Mouse (Mus musculus) midbrain, embryonic 10.5 days (tissue): ENCODE results near the gene Rps26. TPM values are rescaled to one million over a fixed set of nuclear protein-coding genes. Genes with fewer than 3 reads are reported as not detected.

Source experiments
- DNase-seq: peaks from one replicate; pipeline ENCODE4 v3.0.0-alpha.2; 2017; ENCODE audit warnings: low spot score
- H3K27ac ChIP-seq: fragments of 300-500 bp; sonication (generic); replicated peaks from 2 replicates; pipeline ENCODE4 v1.5.1; 2016; ENCODE audit warnings: mild to moderate bottlenecking
- H3K27me3 ChIP-seq: fragments of 300-500 bp; sonication (generic); 2 replicates; pipeline ENCODE4 v1.6.1; 2016; ENCODE audit warnings: low read depth, mild to moderate bottlenecking; ENCODE audit not compliant: poor library complexity, severe bottlenecking
- H3K36me3 ChIP-seq: fragments of 300-500 bp; sonication (generic); 2 replicates; pipeline ENCODE4 v1.6.1; 2016; ENCODE audit warnings: mild to moderate bottlenecking, moderate library complexity
- H3K4me1 ChIP-seq: fragments of 300-500 bp; sonication (generic); 2 replicates; pipeline ENCODE4 v1.6.1; 2016
- H3K4me3 ChIP-seq: fragments of 300-500 bp; sonication (generic); 2 replicates; pipeline ENCODE4 v1.5.1; 2016; ENCODE audit warnings: mild to moderate bottlenecking, moderate library complexity
- H3K9me3 ChIP-seq: fragments of 300-500 bp; sonication (generic); replicated peaks from 2 replicates; pipeline ENCODE4 v1.6.1; 2016; ENCODE audit warnings: mild to moderate bottlenecking
- WGBS: fragments of 180-500 bp; shearing (Covaris S2); methylation state at CpG from one replicate; pipeline ENCODE4 v1.1.7; 2016; 5-methylcytosine and 5-hydroxymethylcytosine counted together
- polyA plus RNA-seq: library from polyadenylated mRNA; unstranded; fragments of >200 nt; fragmentation: Nextera tagmentation; extraction: Ambion mirVana; gene quantifications from 2 replicates; pipeline ENCODE4 v1.2.1, GENCODE M21; 2016

Gene Rps26
- polyA plus RNA-seq, 1 experiment from 2014 or later = 529 TPM

- peaks cover 6% of the 10 kb centered on the region for H3K4me1 ChIP-seq
- H3K27ac ChIP-seq = no peak overlapping the region
- H3K9me3 ChIP-seq = no peaks in the 10 kb centered on the region
- H3K36me3 ChIP-seq = no peaks in the 10 kb centered on the region
- no peak overlapping the region for H3K4me3 ChIP-seq
- H3K27me3 ChIP-seq = 0 out of 2 replicates have a peak, but pooled peaks cover 3% of the 10 kb centered on the region
- WGBS = 62% methylated on average over 9 of the region's 9 CpGs
- DNase-seq = no peak
Measured at GRCm38 (mm10) chr10:128657844-128658243, 31.3 kb upstream of the Rps26 start.

- Histone ChIP-seq H3K9me3 (no peaks in the 10 kb centered on the region), H3K4me3 (no peak overlapping the region), H3K36me3 (no peaks in the 10 kb centered on the region), H3K27ac (no peak overlapping the region), H3K27me3 (0 out of 2 replicates have a peak, but pooled peaks cover 3% of the 10 kb centered on the region), H3K4me1 (peaks cover 6% of the 10 kb centered on the region)
- no peak for DNase-seq
- 86% methylated on average over 1 of the region's 1 CpGs for WGBS
Measured at GRCm38 (mm10) chr10:128656731-128657130, 30.2 kb upstream of the Rps26 start.

GRCm38 (mm10) chr10:128655254-128655653 is 28.7 kb upstream of the Rps26 start:
- DNase-seq = no peak
- 0 out of 2 replicates have a peak, but pooled peaks cover 3% of the 10 kb centered on the region for H3K27me3 ChIP-seq
- WGBS = 83% methylated on average over 3 of the region's 3 CpGs
- no peak overlapping the region for H3K4me3 ChIP-seq
- no peaks in the 10 kb centered on the region for H3K36me3 ChIP-seq
- H3K9me3 ChIP-seq = no peaks in the 10 kb centered on the region
- H3K4me1 ChIP-seq = peaks cover 6% of the 10 kb centered on the region
- no peak overlapping the region for H3K27ac ChIP-seq

GRCm38 (mm10) chr10:128653866-128654265 is 27.3 kb upstream of the Rps26 start:
- 78% methylated on average over 4 of the region's 4 CpGs for WGBS
- H3K27ac ChIP-seq = no peak overlapping the region
- no peaks in the 10 kb centered on the region; the same call in 1 of the 2 replicates for H3K4me1 ChIP-seq
- H3K9me3 ChIP-seq = no peaks in the 10 kb centered on the region
- no peaks in the 10 kb centered on the region for H3K36me3 ChIP-seq
- H3K4me3 ChIP-seq = no peak overlapping the region
- H3K27me3 ChIP-seq = no peaks in the 10 kb centered on the region
- DNase-seq = no peak

GRCm38 (mm10) chr10:128646139-128647089 is 19.9 kb upstream of the Rps26 start:
- DNase-seq = peak; percentile 62
- peaks cover 6% of the 10 kb centered on the region for H3K36me3 ChIP-seq
- WGBS = 5% methylated on average over 12 of the region's 13 CpGs
- peaks cover 38% of the 10 kb centered on the region for H3K4me1 ChIP-seq
- peak overlapping the region; percentile 81 for H3K27ac ChIP-seq
- H3K27me3 ChIP-seq = peaks cover 18% of the 10 kb centered on the region
- H3K4me3 ChIP-seq = peak overlapping the region; percentile 61
- no peaks in the 10 kb centered on the region for H3K9me3 ChIP-seq

- Histone ChIP-seq H3K4me3 (peak within 1 kb of the TSS; percentile 61), H3K27ac (peak within 1 kb of the TSS; percentile 81), H3K4me1 (peaks cover 38% of the 10 kb centered on the region), H3K36me3 (peaks cover 16% of the 10 kb centered on the region), H3K27me3 (peaks cover 18% of the 10 kb centered on the region), H3K9me3 (no peaks in the 10 kb centered on the region)
- peak; percentile 63 for DNase-seq
- 3% methylated on average over 35 of the region's 36 CpGs for WGBS
Measured at GRCm38 (mm10) chr10:128645111-128646011, 18.8 kb upstream of the Rps26 start, which contains the start of gene Ikzf4. Gene Ikzf4, minus strand, starts transcription at chr10:128645991.

GRCm38 (mm10) chr10:128642749-128643148 is 16.2 kb upstream of the Rps26 start:
- 88% methylated on average over 6 of the region's 6 CpGs for WGBS

GRCm38 (mm10) chr10:128641871-128642270 is 15.3 kb upstream of the Rps26 start:
- 81% methylated on average over 7 of the region's 7 CpGs for WGBS
- Histone ChIP-seq H3K9me3 (no peaks in the 10 kb centered on the region), H3K4me1 (peaks cover 40% of the 10 kb centered on the region), H3K4me3 (no peak overlapping the region), H3K36me3 (peaks cover 36% of the 10 kb centered on the region), H3K27ac (no peak overlapping the region), H3K27me3 (peaks cover 18% of the 10 kb centered on the region)
- DNase-seq = no peak

More at GRCm38 (mm10) chr10:128642749-128643148, 16.2 kb upstream of the Rps26 start:
- DNase-seq = no peak
- H3K27ac ChIP-seq = no peak overlapping the region
- H3K27me3 ChIP-seq = peaks cover 18% of the 10 kb centered on the region
- no peak overlapping the region for H3K4me3 ChIP-seq
- H3K9me3 ChIP-seq = no peaks in the 10 kb centered on the region
- H3K4me1 ChIP-seq = peaks cover 38% of the 10 kb centered on the region
- peaks cover 36% of the 10 kb centered on the region for H3K36me3 ChIP-seq

GRCm38 (mm10) chr10:128640891-128641290 is 14.3 kb upstream of the Rps26 start:
- no peak for DNase-seq
- Histone ChIP-seq H3K27ac (no peak overlapping the region), H3K9me3 (no peaks in the 10 kb centered on the region), H3K4me3 (no peak overlapping the region), H3K36me3 (peaks cover 42% of the 10 kb centered on the region), H3K27me3 (peaks cover 18% of the 10 kb centered on the region), H3K4me1 (peaks cover 36% of the 10 kb centered on the region)
- WGBS = 94% methylated on average over 15 of the region's 15 CpGs

GRCm38 (mm10) chr10:128639999-128640398 is 13.5 kb upstream of the Rps26 start:
- DNase-seq = no peak
- Histone ChIP-seq H3K4me1 (peaks cover 28% of the 10 kb centered on the region), H3K4me3 (no peak overlapping the region), H3K27ac (no peak overlapping the region), H3K9me3 (no peaks in the 10 kb centered on the region), H3K36me3 (peaks cover 51% of the 10 kb centered on the region), H3K27me3 (peaks cover 13% of the 10 kb centered on the region)
- WGBS = 88% methylated on average over 14 of the region's 14 CpGs

GRCm38 (mm10) chr10:128637011-128637410 is 10.5 kb upstream of the Rps26 start:
- peaks cover 63% of the 10 kb centered on the region for H3K36me3 ChIP-seq
- no peaks in the 10 kb centered on the region for H3K9me3 ChIP-seq
- peak overlapping the region; percentile 9; the same call in 1 of the 2 replicates for H3K4me3 ChIP-seq
- H3K27ac ChIP-seq = peak overlapping the region; percentile 24
- peak; percentile 41 for DNase-seq
- WGBS = 7% methylated on average over 11 of the region's 11 CpGs
- peaks cover 15% of the 10 kb centered on the region for H3K4me1 ChIP-seq
- H3K27me3 ChIP-seq = no peaks in the 10 kb centered on the region

- 49% methylated on average over 6 of the region's 6 CpGs for WGBS
Measured at GRCm38 (mm10) chr10:128636561-128636960, 10.0 kb upstream of the Rps26 start.

More at GRCm38 (mm10) chr10:128636561-128636960, 10.0 kb upstream of the Rps26 start:
- H3K27ac ChIP-seq = peak overlapping the region; percentile 24
- peak overlapping the region; percentile 9; the same call in 1 of the 2 replicates for H3K4me3 ChIP-seq
- peaks cover 20% of the 10 kb centered on the region for H3K4me1 ChIP-seq
- peaks cover 60% of the 10 kb centered on the region for H3K36me3 ChIP-seq
- no peaks in the 10 kb centered on the region for H3K9me3 ChIP-seq
- H3K27me3 ChIP-seq = no peaks in the 10 kb centered on the region
- no peak for DNase-seq
